Mouse (Mus musculus): Measurements from ENCODE around the gene Gm3415. TPM values are rescaled to one million over a fixed set of nuclear protein-coding genes. Genes with fewer than 3 reads are reported as not detected.

Gene Gm3415
- polyA plus RNA-seq, 2 experiments: not detected

GRCm38 (mm10) chr5:146586357-146587070, 30.6 kb downstream of the Gm3415 start:
- TF ChIP-seq POLR2A (IDR thresholded peaks at IDR 0.05; ENCODE audit: borderline replicate concordance, extremely low read depth, insufficient read depth, insufficient read length): no peak
- Histone ChIP-seq H3K4me1 (ENCODE audit: control insufficient read depth, insufficient read depth, low read length) (peaks cover 14% of the 10 kb centered on the region), H3K4me3 (replicated peaks; ENCODE audit: low read length) (no peak overlapping the region), H3K9me3 (ENCODE audit: control insufficient read depth, low read length) (no peaks in the 10 kb centered on the region), H3K9ac (ENCODE audit: low read depth, low read length, severe bottlenecking) (no peak overlapping the region), H3K27me3 (ENCODE audit: control insufficient read depth, insufficient read depth, low read length) (peaks cover 42% of the 10 kb centered on the region), H3K27ac (replicated peaks; ENCODE audit: low read depth, low read length) (no peak overlapping the region), H3K36me3 (ENCODE audit: control insufficient read depth, insufficient read depth, low read length) (no peaks in the 10 kb centered on the region), H3K4me2 (replicated peaks; ENCODE audit: low read depth, low read length, severe bottlenecking) (no peak overlapping the region)
- ATAC-seq (ENCODE audit: low FRiP score, low read depth): no peak
- DNase-seq (ENCODE audit: low spot score): no peak
- WGBS: 73% methylated on average over 8 of the region's 8 CpGs

DNA sequence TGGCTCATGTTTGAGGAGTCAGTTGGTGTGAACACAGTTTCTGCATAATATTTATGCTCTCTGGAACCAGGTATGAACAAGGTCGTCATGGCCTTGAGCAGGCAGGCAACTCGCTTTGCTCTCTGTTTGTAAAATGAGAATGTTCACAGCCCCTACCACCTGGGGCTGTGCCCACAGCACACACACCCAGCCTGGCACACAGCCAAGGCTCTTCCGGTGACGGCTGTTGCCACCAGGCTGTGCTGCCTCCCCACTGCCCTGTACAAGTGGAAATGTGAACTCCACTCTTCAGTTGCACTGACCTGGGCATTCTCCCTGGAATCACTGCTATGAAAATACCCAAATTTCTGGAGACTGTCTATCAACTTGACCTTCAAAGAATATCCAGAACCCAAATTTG, 35.1 kb downstream of the Gm3415 start:
- no peak for TF ChIP-seq POLR2A (IDR thresholded peaks at IDR 0.05; ENCODE audit: borderline replicate concordance, extremely low read depth, insufficient read depth, insufficient read length)
- peaks cover 8% of the 10 kb centered on the region for H3K4me1 ChIP-seq (ENCODE audit: control insufficient read depth, insufficient read depth, low read length)
- H3K4me2 ChIP-seq (replicated peaks; ENCODE audit: low read depth, low read length, severe bottlenecking): no peak overlapping the region
- H3K9me3 ChIP-seq (ENCODE audit: control insufficient read depth, low read length): no peaks in the 10 kb centered on the region
- H3K9ac ChIP-seq (ENCODE audit: low read depth, low read length, severe bottlenecking): no peak overlapping the region
- no peaks in the 10 kb centered on the region for H3K36me3 ChIP-seq (ENCODE audit: control insufficient read depth, insufficient read depth, low read length)
- H3K27me3 ChIP-seq (ENCODE audit: control insufficient read depth, insufficient read depth, low read length): peaks cover 9% of the 10 kb centered on the region; the same call in 1 of the 2 replicates
- no peak overlapping the region for H3K27ac ChIP-seq (replicated peaks; ENCODE audit: low read depth, low read length)
- no peak overlapping the region for H3K4me3 ChIP-seq (replicated peaks; ENCODE audit: low read length)
- DNase-seq (ENCODE audit: low spot score) (no peak), ATAC-seq (ENCODE audit: low FRiP score, low read depth) (no peak)
- WGBS: 21% methylated on average over 4 of the region's 4 CpGs

DNA sequence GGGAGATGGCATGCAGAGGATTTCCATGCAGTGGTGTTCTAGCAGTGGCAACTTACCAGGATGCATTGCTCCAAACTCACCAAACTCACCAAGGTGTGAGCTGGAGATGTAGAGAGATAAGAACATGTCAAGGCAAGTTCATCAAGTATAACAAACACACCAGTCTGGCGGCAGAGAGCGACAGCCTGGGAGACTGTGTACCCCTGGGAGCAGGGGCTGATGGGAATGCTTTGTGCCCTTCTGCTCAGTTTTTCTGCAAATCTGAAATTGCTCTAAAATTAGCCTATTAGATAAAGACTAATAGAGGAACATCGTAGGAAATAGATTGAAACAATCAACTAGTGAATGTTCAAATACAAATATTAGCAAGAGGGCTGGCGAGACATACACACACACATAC, 35.7 kb downstream of the Gm3415 start:
- no peaks in the 10 kb centered on the region for H3K36me3 ChIP-seq (ENCODE audit: control insufficient read depth, insufficient read depth, low read length)
- WGBS: 83% methylated on average over 4 of the region's 4 CpGs
- ATAC-seq (ENCODE audit: low FRiP score, low read depth): no peak

GRCm38 (mm10) chr5:146592580-146592979, 36.6 kb downstream of the Gm3415 start:
- TF ChIP-seq POLR2A (IDR thresholded peaks at IDR 0.05; ENCODE audit: borderline replicate concordance, extremely low read depth, insufficient read depth, insufficient read length): no peak
- no peaks in the 10 kb centered on the region for H3K27me3 ChIP-seq (ENCODE audit: control insufficient read depth, insufficient read depth, low read length)
- no peak for DNase-seq (ENCODE audit: low spot score)
- H3K4me2 ChIP-seq (replicated peaks; ENCODE audit: low read depth, low read length, severe bottlenecking): no peak overlapping the region
- H3K4me3 ChIP-seq (replicated peaks; ENCODE audit: low read length): no peak overlapping the region
- no peaks in the 10 kb centered on the region for H3K9me3 ChIP-seq (ENCODE audit: control insufficient read depth, low read length)
- ATAC-seq (ENCODE audit: low FRiP score, low read depth): no peak
- no peaks in the 10 kb centered on the region for H3K36me3 ChIP-seq (ENCODE audit: control insufficient read depth, insufficient read depth, low read length)
- H3K4me1 ChIP-seq (ENCODE audit: control insufficient read depth, insufficient read depth, low read length): peaks cover 8% of the 10 kb centered on the region
- 67% methylated on average over 5 of the region's 5 CpGs for WGBS
- no peak overlapping the region for H3K9ac ChIP-seq (ENCODE audit: low read depth, low read length, severe bottlenecking)
- H3K27ac ChIP-seq (replicated peaks; ENCODE audit: low read depth, low read length): no peak overlapping the region

More for the DNA sequence above, 35.7 kb downstream of the Gm3415 start:
- Histone ChIP-seq H3K9ac (ENCODE audit: low read depth, low read length, severe bottlenecking) (no peak overlapping the region), H3K4me2 (replicated peaks; ENCODE audit: low read depth, low read length, severe bottlenecking) (no peak overlapping the region), H3K9me3 (ENCODE audit: control insufficient read depth, low read length) (no peaks in the 10 kb centered on the region), H3K27ac (replicated peaks; ENCODE audit: low read depth, low read length) (no peak overlapping the region), H3K4me1 (ENCODE audit: control insufficient read depth, insufficient read depth, low read length) (peaks cover 8% of the 10 kb centered on the region), H3K27me3 (ENCODE audit: control insufficient read depth, insufficient read depth, low read length) (peaks cover 4% of the 10 kb centered on the region; the same call in 1 of the 2 replicates), H3K4me3 (replicated peaks; ENCODE audit: low read length) (no peak overlapping the region)
- no peak for DNase-seq (ENCODE audit: low spot score)
- no peak for TF ChIP-seq POLR2A (IDR thresholded peaks at IDR 0.05; ENCODE audit: borderline replicate concordance, extremely low read depth, insufficient read depth, insufficient read length)

DNA sequence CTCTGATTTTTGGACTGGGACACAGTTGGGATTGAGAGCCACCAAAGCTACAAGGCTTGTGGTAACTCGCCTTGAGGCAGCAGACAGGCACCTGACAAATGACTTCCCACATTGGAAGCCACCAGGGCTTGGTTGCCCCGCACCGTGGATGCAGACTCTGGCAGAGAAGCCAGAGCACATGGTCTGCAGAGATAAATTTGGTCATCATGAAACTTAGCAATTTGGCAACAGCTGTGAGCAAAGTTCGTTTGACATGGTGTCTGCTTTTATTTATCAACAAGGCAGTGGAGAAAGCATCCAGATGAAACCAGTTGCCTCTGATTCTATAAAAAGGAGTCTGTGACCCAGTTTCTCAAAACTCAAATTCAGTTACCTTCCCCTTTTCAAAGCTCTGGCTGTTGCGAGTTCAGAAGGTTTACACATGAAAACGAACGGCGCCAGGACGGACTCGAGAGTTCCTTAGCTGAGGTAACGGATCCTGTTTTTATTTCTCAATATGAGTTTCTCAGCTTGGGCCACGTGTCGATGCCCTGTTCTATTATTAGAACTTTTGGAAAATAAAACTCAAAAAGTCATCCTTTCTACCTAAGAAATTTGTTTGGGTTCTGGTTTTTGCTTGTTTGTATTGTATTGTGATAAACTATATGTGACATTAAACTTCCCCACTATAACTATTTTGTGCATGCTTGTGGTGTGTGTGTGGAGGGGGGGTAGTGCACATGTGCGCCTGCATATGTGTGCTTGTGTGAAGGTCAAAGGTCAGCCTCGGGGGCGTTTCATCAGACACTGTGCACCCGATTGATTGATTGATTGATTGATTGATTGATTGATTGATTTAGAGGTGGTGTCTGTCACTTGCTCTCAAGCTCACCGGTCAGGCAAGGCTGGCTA, 40.9 kb downstream of the Gm3415 start:
- Histone ChIP-seq H3K4me1 (ENCODE audit: control insufficient read depth, insufficient read depth, low read length) (no peaks in the 10 kb centered on the region), H3K27ac (replicated peaks; ENCODE audit: low read depth, low read length) (no peak overlapping the region), H3K9ac (ENCODE audit: low read depth, low read length, severe bottlenecking) (no peak overlapping the region), H3K4me3 (replicated peaks; ENCODE audit: low read length) (no peak overlapping the region), H3K27me3 (ENCODE audit: control insufficient read depth, insufficient read depth, low read length) (no peaks in the 10 kb centered on the region), H3K36me3 (ENCODE audit: control insufficient read depth, insufficient read depth, low read length) (no peaks in the 10 kb centered on the region), H3K4me2 (replicated peaks; ENCODE audit: low read depth, low read length, severe bottlenecking) (no peak overlapping the region), H3K9me3 (ENCODE audit: control insufficient read depth, low read length) (no peaks in the 10 kb centered on the region)
- DNase-seq (ENCODE audit: low spot score) (no peak), ATAC-seq (ENCODE audit: low FRiP score, low read depth) (no peak)
- no peak for TF ChIP-seq POLR2A (IDR thresholded peaks at IDR 0.05; ENCODE audit: borderline replicate concordance, extremely low read depth, insufficient read depth, insufficient read length)
- WGBS: 69% methylated on average over 18 of the region's 18 CpGs

Measured in limb, embryonic 14.5 days (tissue).